8 mouse cellular contexts compared by ENCODE assay signal in the genomic region with DNA sequence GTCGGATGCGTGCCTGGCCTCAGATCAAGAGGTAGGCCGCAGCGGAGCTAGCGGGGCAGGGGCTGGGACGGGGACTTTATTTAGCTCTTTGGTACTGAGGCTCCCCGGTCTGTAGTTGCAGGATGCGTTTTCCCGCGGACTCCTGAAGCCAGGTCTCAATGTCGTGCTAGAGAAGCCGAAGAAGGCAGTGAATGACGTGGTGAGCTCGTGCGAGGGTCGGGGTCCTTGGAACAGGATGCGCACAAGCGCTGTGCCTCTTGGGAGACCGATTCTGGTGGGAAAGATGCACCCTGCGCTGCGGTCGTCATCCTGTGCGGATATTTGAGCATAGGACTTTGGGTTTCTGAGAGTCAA. TPM values are rescaled to one million over a fixed set of nuclear protein-coding genes. Genes with fewer than 3 reads are reported as not detected.
DNase-seq lines count a peak whose midpoint lies in the region; ATAC-seq and TF ChIP-seq lines count a peak whose summit lies in the region.

No protein-coding gene starts in this region.

- DNase-seq in kidney, adult 11 months = no peak
- no peak for DNase-seq in midbrain, embryonic 11.5 days (ENCODE audit: low spot score, missing footprints)
- no peak for DNase-seq in layer of hippocampus, adult 8-10 months (ENCODE audit: low spot score in 2 of 2)
- DNase-seq in retina, postnatal 1 day = no peak
- DNase-seq in left cerebral cortex, postnatal 14 days (ENCODE audit: low spot score in 2 of 2) = no peak

- H3K4me1 ChIP-seq in kidney, embryonic 14.5 days (ENCODE audit: control insufficient read depth, insufficient read depth, low read length) = peaks cover 5% of the 10 kb centered on the region; the same call in 1 of the 2 replicates
- H3K4me1 ChIP-seq in bone marrow, adult 2 months (ENCODE audit: control insufficient read depth, insufficient read depth, low read length) = peaks cover 1% of the 10 kb centered on the region; the same call in 1 of the 2 replicates
- peaks cover 10% of the 10 kb centered on the region for H3K4me1 ChIP-seq in hindbrain, embryonic 12.5 days
- H3K4me1 ChIP-seq in midbrain, embryonic 11.5 days (ENCODE audit: control insufficient read depth, insufficient read depth, low read length) = peaks cover 10% of the 10 kb centered on the region

- intact Hi-C loops in left cerebral cortex, postnatal 14 days (cut with DNase I) = no loop called here

- H3K9me3 ChIP-seq in kidney, embryonic 14.5 days (ENCODE audit: control insufficient read depth, low read length) = 0 out of 2 replicates have a peak, but pooled peaks cover 4% of the 10 kb centered on the region
- peaks cover 10% of the 10 kb centered on the region; the same call in 1 of the 2 replicates for H3K9me3 ChIP-seq in hindbrain, embryonic 12.5 days (replicated peaks)
- H3K9me3 ChIP-seq in midbrain, embryonic 11.5 days (ENCODE audit: control insufficient read depth, low read length) = no peaks in the 10 kb centered on the region; the same call in 1 of the 2 replicates

- no peak for TF ChIP-seq POLR2A in bone marrow, adult 2 months (IDR thresholded peaks at IDR 0.05; ENCODE audit: borderline replicate concordance, control insufficient read depth, low read depth, low read length)

- peak overlapping the region; percentile 85 for H3K4me2 ChIP-seq in kidney, embryonic 14.5 days (replicated peaks; ENCODE audit: low read depth, low read length)
- H3K4me2 ChIP-seq in hindbrain, embryonic 12.5 days (replicated peaks) = peak overlapping the region; percentile 86
- H3K4me2 ChIP-seq in midbrain, embryonic 11.5 days = peak overlapping the region; percentile 96

- no peak overlapping the region for H3K27ac ChIP-seq in kidney, embryonic 14.5 days (ENCODE audit: low read depth, low read length)
- no peak overlapping the region for H3K27ac ChIP-seq in bone marrow, adult 2 months (ENCODE audit: control insufficient read depth, insufficient read depth, low read depth, low read length, poor library complexity)
- H3K27ac ChIP-seq in hindbrain, embryonic 12.5 days = no peak overlapping the region
- no peak overlapping the region for H3K27ac ChIP-seq in midbrain, embryonic 11.5 days (ENCODE audit: low read depth, low read length)

- peak overlapping the region; percentile 68 for H3K4me3 ChIP-seq in kidney, embryonic 14.5 days (ENCODE audit: low read length)
- H3K4me3 ChIP-seq in bone marrow, adult 2 months (replicated peaks; ENCODE audit: control insufficient read depth, low read depth, low read length) = peak overlapping the region; percentile 94
- peak overlapping the region; percentile 78 for H3K4me3 ChIP-seq in hindbrain, embryonic 12.5 days
- H3K4me3 ChIP-seq in midbrain, embryonic 11.5 days (ENCODE audit: low read depth, low read length) = peak overlapping the region; percentile 82

- peaks cover 31% of the 10 kb centered on the region for H3K36me3 ChIP-seq in kidney, embryonic 14.5 days (ENCODE audit: control insufficient read depth, insufficient read depth, low read length)
- peaks cover 32% of the 10 kb centered on the region for H3K36me3 ChIP-seq in hindbrain, embryonic 12.5 days
- H3K36me3 ChIP-seq in midbrain, embryonic 11.5 days (ENCODE audit: control insufficient read depth, insufficient read depth, low read length) = peaks cover 12% of the 10 kb centered on the region

- peak overlapping the region; percentile 63 for H3K9ac ChIP-seq in kidney, embryonic 14.5 days (ENCODE audit: low read depth, low read length)
- peak overlapping the region; percentile 75 for H3K9ac ChIP-seq in hindbrain, embryonic 12.5 days
- peak overlapping the region; percentile 71 for H3K9ac ChIP-seq in midbrain, embryonic 11.5 days (ENCODE audit: low read length)

- WGBS in kidney, embryonic 14.5 days = under 1% methylated on average over 23 of the region's 23 CpGs
- WGBS in bone marrow, adult 2 months = 1% methylated on average over 23 of the region's 23 CpGs
- WGBS in hindbrain, embryonic 12.5 days = under 1% methylated on average over 23 of the region's 23 CpGs
- under 1% methylated on average over 23 of the region's 23 CpGs for WGBS in midbrain, embryonic 11.5 days

- no peaks in the 10 kb centered on the region for H3K27me3 ChIP-seq in kidney, embryonic 14.5 days (ENCODE audit: control insufficient read depth, insufficient read depth, low read length)
- no peaks in the 10 kb centered on the region for H3K27me3 ChIP-seq in hindbrain, embryonic 12.5 days
- H3K27me3 ChIP-seq in midbrain, embryonic 11.5 days (ENCODE audit: control insufficient read depth, insufficient read depth, low read length) = no peaks in the 10 kb centered on the region

- peak; percentile 59; the same call in 1 of the 2 replicates for ATAC-seq in kidney, embryonic 14.5 days (ENCODE audit: low FRiP score, low TSS enrichment)
- peak; percentile 53 for ATAC-seq in hindbrain, embryonic 12.5 days (ENCODE audit: low FRiP score)
- ATAC-seq in midbrain, embryonic 11.5 days (ENCODE audit: low FRiP score) = no peak; the same call in 1 of the 2 replicates

- no peak for TF ChIP-seq CTCF in bone marrow, adult 2 months (IDR thresholded peaks at IDR 0.05; ENCODE audit: control insufficient read depth, insufficient read depth, low read length)

RNA-seq across cellular contexts. Expression of a gene that starts 0.3 kb away (rescaled TPM):
- polyA plus RNA-seq in kidney, embryonic 14.5 days (2014; fragmentation: Nextera tagmentation; extraction: Ambion mirVana) = 199 and 222 TPM in 2 replicates
- polyA plus RNA-seq in bone marrow, adult 2 months (2011; ENCODE audit: insufficient read depth, insufficient read length, low replicate concordance, missing spikeins) = 29.3 and 57.7 TPM in 2 replicates
- polyA plus RNA-seq in hindbrain, embryonic 12.5 days (2016; fragmentation: Nextera tagmentation; extraction: Ambion mirVana) = 151 and 160 TPM in 2 replicates
- polyA plus RNA-seq in midbrain, embryonic 11.5 days (2014; fragmentation: Nextera tagmentation; extraction: Ambion mirVana) = 183 and 197 TPM in 2 replicates
- 10 to 100 TPM; 49.7 to 59.9 (median 54.7) TPM for total RNA-seq in layer of hippocampus, adult 8-10 months (2022)
- total RNA-seq in left cerebral cortex, postnatal 14 days (2021) = 10 to 100 TPM; 48.4 to 57.7 TPM

RNA-seq across cellular contexts. Expression of a gene that starts 0.4 kb away (rescaled TPM):
- 0.08 and 0.17 TPM in 2 replicates for polyA plus RNA-seq in kidney, embryonic 14.5 days (2014; fragmentation: Nextera tagmentation; extraction: Ambion mirVana)
- not detected in 2 replicates for polyA plus RNA-seq in bone marrow, adult 2 months (2011; ENCODE audit: insufficient read depth, insufficient read length, low replicate concordance, missing spikeins)
- 1.7 TPM in 2 replicates for polyA plus RNA-seq in hindbrain, embryonic 12.5 days (2016; fragmentation: Nextera tagmentation; extraction: Ambion mirVana)
- polyA plus RNA-seq in midbrain, embryonic 11.5 days (2014; fragmentation: Nextera tagmentation; extraction: Ambion mirVana) = 1.0 and 1.2 TPM in 2 replicates
- 1 to 10 TPM in 3 of 4 experiments, under 1 TPM in 1; 0.68 to 1.3 (median 1.1) TPM for total RNA-seq in layer of hippocampus, adult 8-10 months (2022)
- under 1 TPM; 0.62 to 0.80 TPM for total RNA-seq in left cerebral cortex, postnatal 14 days (2021)

RNA-seq across cellular contexts. Expression of a gene that starts 37.8 kb away (rescaled TPM):
- polyA plus RNA-seq in kidney, embryonic 14.5 days (2014; fragmentation: Nextera tagmentation; extraction: Ambion mirVana) = not detected in 2 replicates
- not detected in 2 replicates for polyA plus RNA-seq in bone marrow, adult 2 months (2011; ENCODE audit: insufficient read depth, insufficient read length, low replicate concordance, missing spikeins)
- polyA plus RNA-seq in hindbrain, embryonic 12.5 days (2016; fragmentation: Nextera tagmentation; extraction: Ambion mirVana) = not detected in 2 replicates
- not detected in 2 replicates for polyA plus RNA-seq in midbrain, embryonic 11.5 days (2014; fragmentation: Nextera tagmentation; extraction: Ambion mirVana)
- total RNA-seq in layer of hippocampus, adult 8-10 months (2022) = not detected
- total RNA-seq in left cerebral cortex, postnatal 14 days (2021) = not detected
